Mouse (Mus musculus) ES-E14 (cell line): ENCODE measurements around the gene Cadps.

Experiments
- CHD2 ChIP-seq: IDR thresholded peaks from 2 replicates; pipeline ENCODE4 v1.6.1; 2014; ENCODE audit warnings: mild to moderate bottlenecking, low read depth, low read length, inconsistent platforms
- HCFC1 ChIP-seq: IDR thresholded peaks from 2 replicates; pipeline ENCODE4 v1.6.1; 2012; ENCODE audit warnings: low read length, inconsistent platforms, borderline replicate concordance; ENCODE audit not compliant: insufficient read depth
- ZNF384 ChIP-seq: IDR thresholded peaks from 2 replicates; pipeline ENCODE4 v1.6.1; 2012; ENCODE audit warnings: low read depth, low read length, inconsistent platforms

GRCm38 (mm10) chr14:12406588-12406987 is 416.3 kb downstream of the Cadps start:
- TF ChIP-seq ZNF384 (no peak), CHD2 (no peak), HCFC1 (no peak)
